Mouse (Mus musculus) thymus, postnatal 14 days (tissue): ENCODE data around the gene March10.

ENCODE experiments used
- DNase-seq: peaks from one replicate; pipeline ENCODE4 v3.0.0; 2021

Gene March10

GRCm38 (mm10) chr11:105390290-105390689, 66.2 kb downstream of the March10 start:
- DNase-seq = no peak

DNA sequence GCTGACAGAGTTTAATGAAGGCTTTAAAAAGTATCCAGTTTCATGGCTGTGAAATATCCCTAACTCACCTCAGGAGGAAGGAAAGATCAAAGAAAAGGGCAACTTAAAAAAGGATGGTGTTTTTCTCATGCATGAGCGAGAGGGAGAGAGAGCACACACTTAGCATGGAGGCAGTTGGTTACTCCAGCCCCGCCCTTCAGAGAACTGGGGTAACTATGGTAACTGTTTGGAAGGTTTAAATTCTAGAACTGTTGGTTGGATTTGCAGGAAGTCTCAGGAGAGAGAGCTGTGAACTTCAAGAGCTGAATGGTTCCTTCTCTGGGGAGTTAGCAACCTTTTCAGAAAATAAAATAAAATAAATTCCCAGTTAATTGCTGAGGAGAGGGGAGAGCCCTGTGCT, 67.9 kb downstream of the March10 start:
- no peak for DNase-seq

GRCm38 (mm10) chr11:105385266-105385665, 71.3 kb downstream of the March10 start:
- no peak for DNase-seq

DNA sequence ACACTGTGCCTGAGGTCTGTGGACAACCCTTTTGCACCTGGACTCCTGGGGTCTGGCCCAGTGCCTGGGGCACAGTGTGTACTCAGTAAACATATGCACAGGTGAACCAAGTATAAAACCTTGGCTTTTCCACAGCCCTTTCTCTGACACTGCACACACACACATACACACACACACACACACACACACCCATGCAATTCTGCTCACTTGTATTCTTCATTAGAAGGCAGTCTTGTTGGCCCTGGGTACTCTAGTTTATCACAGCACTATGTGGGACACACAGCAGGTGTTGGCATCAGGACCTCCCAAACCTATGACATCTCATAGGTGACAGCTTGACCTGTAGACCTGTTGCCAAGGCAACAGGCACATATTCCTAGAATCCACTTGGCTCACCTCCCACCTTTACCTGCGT, 80.7 kb downstream of the March10 start:
- no peak for DNase-seq

- DNase-seq = no peak
These were observed 81.9 kb downstream of the March10 start for GRCm38 (mm10) chr11:105374526-105375175.

DNA sequence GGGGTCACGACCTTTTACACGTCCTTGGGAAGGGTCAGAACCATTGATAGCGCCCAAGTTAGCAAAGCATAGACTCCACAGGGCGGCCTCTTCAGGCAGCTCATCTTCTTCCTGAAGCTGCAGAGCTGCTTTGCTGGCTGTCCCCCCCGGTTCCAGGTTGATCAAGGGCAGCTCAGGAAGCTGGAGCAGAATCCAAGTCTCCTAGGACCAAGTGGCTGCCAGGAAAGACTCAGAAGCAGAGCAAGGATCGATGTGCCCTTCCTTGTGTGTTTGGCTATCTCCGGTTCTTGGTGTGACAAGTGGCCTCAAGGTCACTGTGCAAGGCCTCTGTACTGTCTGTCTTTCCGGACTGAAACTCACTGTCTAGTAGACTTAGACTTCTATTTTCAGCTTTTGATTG, 82.7 kb downstream of the March10 start:
- no peak for DNase-seq

GRCm38 (mm10) chr11:105371818-105372217, 84.7 kb downstream of the March10 start:
- no peak for DNase-seq

GRCm38 (mm10) chr11:105369526-105370386, 86.8 kb downstream of the March10 start:
- no peak for DNase-seq

- DNase-seq = no peak
These were observed 87.7 kb downstream of the March10 start for GRCm38 (mm10) chr11:105368833-105369232.

- DNase-seq = no peak
These were observed 89.4 kb downstream of the March10 start for GRCm38 (mm10) chr11:105367163-105367562.

DNA sequence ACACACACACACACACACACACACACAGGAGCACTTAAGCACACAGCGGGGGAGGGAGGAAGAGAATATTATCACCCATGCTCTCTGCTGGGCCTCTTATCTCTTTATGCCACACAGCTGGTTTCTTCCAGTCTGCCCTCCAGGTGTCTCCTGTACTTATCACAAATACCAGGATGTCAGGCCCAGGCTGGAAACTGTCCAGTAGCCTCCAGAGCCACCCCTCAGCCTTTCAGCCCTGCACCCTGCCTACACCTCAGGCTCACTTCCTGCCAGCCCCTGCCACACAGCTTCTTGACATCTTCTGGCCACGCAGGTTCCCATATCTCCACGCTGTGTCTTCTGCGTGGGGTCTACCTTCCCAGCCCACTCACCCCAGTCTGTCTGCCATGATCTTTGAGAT, 90.5 kb downstream of the March10 start:
- DNase-seq = no peak

DNA sequence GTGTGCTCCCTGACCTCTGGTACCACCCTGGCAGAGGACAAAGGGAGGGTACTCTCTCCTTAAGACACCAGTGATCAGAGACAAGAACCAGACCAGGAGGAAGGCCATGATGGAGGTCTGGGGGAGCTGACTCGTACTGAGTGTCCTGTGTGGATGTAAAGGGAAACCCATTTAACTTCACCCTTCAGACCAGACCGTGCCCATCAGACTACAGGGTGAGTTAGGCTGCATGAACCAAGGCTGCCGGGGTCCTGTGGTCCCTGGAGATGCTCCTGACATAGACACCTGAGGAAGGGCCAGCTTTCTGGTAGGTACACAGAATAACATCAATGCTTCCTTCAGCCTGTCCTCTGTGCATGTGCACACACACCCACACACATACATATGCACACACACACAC, 90.9 kb downstream of the March10 start:
- no peak for DNase-seq

DNA sequence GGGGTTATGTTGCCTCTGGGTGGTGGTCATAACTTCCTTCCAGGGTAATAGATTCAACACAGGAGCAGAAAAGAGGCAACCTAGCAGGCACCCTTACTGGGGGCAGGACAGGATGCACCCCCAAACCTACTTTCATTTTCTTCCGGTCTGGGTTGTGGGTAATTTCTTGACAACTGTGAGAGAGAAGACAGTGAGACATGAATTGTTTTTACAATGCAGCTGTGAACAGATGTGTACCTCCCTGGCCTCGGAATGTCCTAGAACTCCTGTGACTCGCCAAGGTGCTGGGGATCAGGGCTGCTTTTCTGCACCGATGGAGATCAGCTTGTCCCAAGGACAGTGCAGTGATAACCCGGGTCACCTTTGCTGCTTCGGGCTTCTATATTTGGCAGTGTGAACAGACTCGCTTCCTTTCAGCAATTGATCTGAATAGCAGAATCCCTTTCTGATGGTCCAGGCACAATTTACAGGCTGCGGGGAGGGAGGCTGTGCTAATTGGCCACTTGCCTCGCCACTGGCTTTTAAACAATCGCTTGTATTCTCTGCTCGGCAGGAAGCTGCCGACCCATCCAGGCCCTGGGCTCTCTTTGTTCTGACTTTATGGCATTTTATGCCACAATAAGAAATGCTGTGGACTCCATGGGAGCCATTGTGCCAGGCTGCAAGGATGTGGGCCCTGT, 92.0 kb downstream of the March10 start:
- DNase-seq = peak; percentile 49

- DNase-seq = no peak
These were observed 92.7 kb downstream of the March10 start for GRCm38 (mm10) chr11:105363598-105364385.

DNA sequence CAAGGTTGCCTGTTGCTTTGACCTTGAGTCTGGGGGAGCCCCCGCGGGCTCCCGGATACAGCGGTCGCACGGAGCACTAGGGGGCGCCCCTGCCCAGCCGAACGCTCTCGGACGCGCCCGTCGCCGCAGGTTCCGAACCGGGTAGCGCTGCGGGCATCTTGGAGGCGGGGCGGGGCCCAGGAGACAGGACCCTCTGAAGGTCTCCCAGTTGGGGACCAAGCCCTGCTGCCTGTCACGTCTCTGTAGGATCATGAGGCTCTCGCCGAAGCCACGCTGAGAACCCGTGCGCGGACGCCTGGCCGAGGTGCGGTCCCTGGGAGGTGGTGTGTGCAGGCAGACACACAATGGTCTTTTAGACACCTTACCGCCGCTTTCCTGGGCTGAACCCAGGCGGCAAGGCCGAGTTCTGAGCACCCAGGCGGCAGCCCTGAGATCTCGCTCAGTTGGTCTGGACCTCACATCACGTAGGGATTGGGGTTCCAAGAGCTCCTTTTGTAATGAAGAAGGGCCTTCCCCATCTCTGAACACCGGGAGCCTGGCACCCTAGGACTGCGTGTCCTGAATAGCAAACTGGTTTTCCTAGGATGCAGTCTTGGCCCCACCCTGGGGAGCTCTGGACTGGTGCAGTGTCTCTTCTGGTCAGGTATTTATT, 93.5 kb downstream of the March10 start:
- DNase-seq = peak; percentile 87

DNA sequence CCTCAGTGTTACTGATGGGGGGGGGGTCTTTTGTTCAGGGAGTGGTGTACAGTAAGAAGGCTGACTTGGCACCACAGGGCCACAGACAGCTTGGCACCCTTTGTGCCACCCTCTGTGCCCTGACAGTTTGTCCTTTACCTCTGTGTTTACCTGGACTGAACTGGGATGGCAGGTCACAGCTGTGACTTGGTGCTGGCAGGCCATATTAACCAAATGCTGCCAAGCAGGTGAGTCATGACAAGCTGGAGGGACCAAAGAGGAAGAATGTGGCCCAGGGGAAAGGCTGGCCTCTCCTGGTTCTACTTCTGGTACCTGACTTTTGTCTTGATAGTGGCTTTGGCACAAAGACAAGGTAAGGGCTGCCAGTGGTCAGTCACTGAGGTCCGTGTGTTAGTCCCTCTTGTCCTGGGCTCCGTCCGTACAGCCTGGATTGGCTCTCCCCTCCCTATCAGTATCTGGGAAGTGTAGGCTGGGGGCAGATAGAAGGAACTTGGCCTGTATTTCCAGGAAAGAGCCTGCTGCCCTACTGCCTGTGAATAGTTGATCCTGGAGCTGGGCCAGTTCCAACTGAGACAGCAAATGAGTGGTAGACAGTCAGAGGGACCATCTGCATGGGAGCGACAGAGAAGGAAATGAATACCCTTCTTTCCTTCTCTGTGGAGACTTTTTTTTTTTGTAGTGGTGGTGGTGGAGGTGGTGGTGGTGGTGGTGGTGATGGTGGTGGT, 94.3 kb downstream of the March10 start:
- DNase-seq = no peak

- DNase-seq = no peak
These were observed 100.2 kb downstream of the March10 start for GRCm38 (mm10) chr11:105356301-105356700.

- no peak for DNase-seq
These were observed 102.6 kb downstream of the March10 start for GRCm38 (mm10) chr11:105353891-105354280.

- DNase-seq = no peak
These were observed 103.3 kb downstream of the March10 start for GRCm38 (mm10) chr11:105352954-105353890.

GRCm38 (mm10) chr11:105352152-105352551, 104.4 kb downstream of the March10 start:
- DNase-seq = no peak

DNA sequence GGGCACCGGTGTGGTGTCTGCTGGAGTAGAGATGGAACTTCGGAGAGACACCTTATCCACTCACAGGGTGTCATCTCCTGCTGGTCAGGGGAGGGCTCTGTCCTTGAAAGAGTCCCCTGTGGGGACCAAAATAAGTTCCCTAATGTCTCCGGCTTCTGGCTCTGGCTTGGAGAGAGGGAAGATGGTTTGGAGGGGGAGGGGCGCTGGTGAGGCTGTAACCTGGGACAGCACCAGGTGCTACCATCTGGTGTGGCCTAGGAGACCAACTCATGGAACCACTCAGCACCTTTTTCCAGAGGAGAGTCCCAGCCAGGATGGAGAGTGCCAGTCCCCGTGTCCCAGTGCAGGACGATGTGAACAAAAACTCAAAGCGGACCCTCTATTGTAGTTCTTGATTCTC, 105.9 kb downstream of the March10 start:
- DNase-seq = no peak
